Mouse (Mus musculus) megakaryocyte, embryonic 14.5 days (primary cell): ENCODE results near the gene Ptpn3.

Experiments
- FLI1 ChIP-seq: IDR thresholded peaks from 2 replicates; pipeline ENCODE4 v1.6.1; 2012; ENCODE audit warnings: low read length, inconsistent platforms, mixed read lengths
- GATA1 ChIP-seq: IDR thresholded peaks from 3 replicates; pipeline ENCODE4 v1.6.1; 2012; ENCODE audit warnings: mixed read lengths, low read length, inconsistent platforms, borderline replicate concordance

- TF ChIP-seq GATA1 (no peak), FLI1 (no peak)
These were observed 85.1 kb downstream of the Ptpn3 start for GRCm38 (mm10) chr4:57216535-57216934.
